ENCODE assay signal across 9 mouse cellular contexts in genomic region chr2:26638039-26638438, GRCm38 (mm10). TPM values are rescaled to one million over a fixed set of nuclear protein-coding genes. Genes with fewer than 3 reads are reported as not detected.
DNase-seq lines count a peak whose midpoint lies in the region; ATAC-seq lines count a peak whose summit lies in the region.
"Had no signal": no experiment of that assay in that cellular context is flagged by ENCODE, and none has a peak within 500 bp of the region (broad histone marks: within the 10 kb centered on the region; RNA-seq: fewer than 3 reads in every experiment).

No protein-coding gene starts in this region.

- no peak overlapping the region for H3K27ac ChIP-seq in kidney, embryonic 14.5 days (ENCODE audit: low read depth, low read length)
- no peak overlapping the region for H3K27ac ChIP-seq in embryonic facial prominence, embryonic 10.5 days (replicated peaks)
- no peak overlapping the region for H3K27ac ChIP-seq in hindbrain, embryonic 16.5 days (ENCODE audit: low read depth, low read length)
- no peak overlapping the region for H3K27ac ChIP-seq in midbrain, embryonic 15.5 days

- H3K4me3 ChIP-seq in kidney, embryonic 14.5 days (ENCODE audit: low read length): peak overlapping the region; percentile 98
- peak overlapping the region; percentile 74 for H3K4me3 ChIP-seq in embryonic facial prominence, embryonic 10.5 days
- H3K4me3 ChIP-seq in hindbrain, embryonic 16.5 days (ENCODE audit: low read length): no peak overlapping the region; the same call in 1 of the 2 replicates
- H3K4me3 ChIP-seq in midbrain, embryonic 15.5 days: peak overlapping the region; percentile 77; the same call in 1 of the 2 replicates

- peak overlapping the region; percentile 87; the same call in 1 of the 2 replicates for H3K9ac ChIP-seq in kidney, embryonic 14.5 days (ENCODE audit: low read depth, low read length)
- peak overlapping the region; percentile 17 for H3K9ac ChIP-seq in hindbrain, embryonic 16.5 days (ENCODE audit: low read depth, low read length)
- peak overlapping the region; percentile 22; the same call in 1 of the 2 replicates for H3K9ac ChIP-seq in midbrain, embryonic 15.5 days

- H3K27me3 ChIP-seq in kidney, embryonic 14.5 days (ENCODE audit: control insufficient read depth, insufficient read depth, low read length): no peaks in the 10 kb centered on the region
- H3K27me3 ChIP-seq in embryonic facial prominence, embryonic 10.5 days (replicated peaks; ENCODE audit: low read depth, poor library complexity, severe bottlenecking): no peaks in the 10 kb centered on the region
- no peaks in the 10 kb centered on the region for H3K27me3 ChIP-seq in hindbrain, embryonic 16.5 days (replicated peaks; ENCODE audit: control insufficient read depth, insufficient read depth, low read length)
- no peaks in the 10 kb centered on the region for H3K27me3 ChIP-seq in midbrain, embryonic 15.5 days (replicated peaks)

- H3K9me3 ChIP-seq in kidney, embryonic 14.5 days (ENCODE audit: control insufficient read depth, low read length): no peaks in the 10 kb centered on the region
- no peaks in the 10 kb centered on the region for H3K9me3 ChIP-seq in embryonic facial prominence, embryonic 10.5 days
- H3K9me3 ChIP-seq in hindbrain, embryonic 16.5 days (ENCODE audit: control insufficient read depth, low read length): no peaks in the 10 kb centered on the region
- H3K9me3 ChIP-seq in midbrain, embryonic 15.5 days: no peaks in the 10 kb centered on the region

- peak overlapping the region; percentile 77 for H3K4me2 ChIP-seq in kidney, embryonic 14.5 days (replicated peaks; ENCODE audit: low read depth, low read length)
- H3K4me2 ChIP-seq in hindbrain, embryonic 16.5 days (ENCODE audit: low read length): peak overlapping the region; percentile 69
- peak overlapping the region; percentile 72 for H3K4me2 ChIP-seq in midbrain, embryonic 15.5 days

- H3K36me3 ChIP-seq in kidney, embryonic 14.5 days (ENCODE audit: control insufficient read depth, insufficient read depth, low read length): peaks cover 50% of the 10 kb centered on the region
- H3K36me3 ChIP-seq in embryonic facial prominence, embryonic 10.5 days (replicated peaks): peaks cover 62% of the 10 kb centered on the region
- H3K36me3 ChIP-seq in hindbrain, embryonic 16.5 days (ENCODE audit: control insufficient read depth, insufficient read depth, low read length): peaks cover 25% of the 10 kb centered on the region
- peaks cover 31% of the 10 kb centered on the region for H3K36me3 ChIP-seq in midbrain, embryonic 15.5 days (replicated peaks)

- H3K4me1 ChIP-seq in kidney, embryonic 14.5 days (ENCODE audit: control insufficient read depth, insufficient read depth, low read length): peaks cover 16% of the 10 kb centered on the region
- H3K4me1 ChIP-seq in embryonic facial prominence, embryonic 10.5 days: peaks cover 43% of the 10 kb centered on the region
- peaks cover 23% of the 10 kb centered on the region for H3K4me1 ChIP-seq in hindbrain, embryonic 16.5 days (ENCODE audit: control insufficient read depth, insufficient read depth, low read depth, low read length)
- H3K4me1 ChIP-seq in midbrain, embryonic 15.5 days: peaks cover 55% of the 10 kb centered on the region

- WGBS in kidney, embryonic 14.5 days: 77% methylated on average over 5 of the region's 5 CpGs
- 84% methylated on average over 5 of the region's 5 CpGs for WGBS in embryonic facial prominence, embryonic 10.5 days
- 81% methylated on average over 5 of the region's 5 CpGs for WGBS in hindbrain, embryonic 16.5 days
- WGBS in midbrain, embryonic 15.5 days: 83% methylated on average over 5 of the region's 5 CpGs

- no peak for DNase-seq in kidney, adult 18-20 months
- DNase-seq in embryonic facial prominence, embryonic 10.5 days (ENCODE audit: low spot score): no peak
- no peak for DNase-seq in spleen, adult 18-20 months
- DNase-seq in right cerebral cortex, postnatal 25 days: no peak
- DNase-seq in layer of hippocampus, adult 9-11 months: no peak

- no peak for ATAC-seq in kidney, embryonic 14.5 days (ENCODE audit: low FRiP score, low TSS enrichment)
- ATAC-seq in hindbrain, embryonic 16.5 days: no peak
- no peak for ATAC-seq in midbrain, embryonic 15.5 days (replicated peaks)

RNA-seq across cellular contexts. Expression of gene Fam69b, which starts 9.8 kb away (rescaled TPM):
- 30.3 and 39.1 TPM in 2 replicates for polyA plus RNA-seq in kidney, embryonic 14.5 days (2014; fragmentation: Nextera tagmentation; extraction: Ambion mirVana)
- polyA plus RNA-seq in embryonic facial prominence, embryonic 10.5 days (2016; fragmentation: Nextera tagmentation; extraction: Ambion mirVana): 39.9 and 43.8 TPM in 2 replicates
- 153 and 156 TPM in 2 replicates for polyA plus RNA-seq in hindbrain, embryonic 16.5 days (2015; fragmentation: Nextera tagmentation; extraction: Ambion mirVana)
- polyA plus RNA-seq in midbrain, embryonic 15.5 days (2015; fragmentation: Nextera tagmentation; extraction: Ambion mirVana): 164 and 168 TPM in 2 replicates

RNA-seq across cellular contexts. Expression of gene Lcn4, which starts 33.0 kb away (rescaled TPM):
- not detected in 2 replicates for polyA plus RNA-seq in kidney, embryonic 14.5 days (2014; fragmentation: Nextera tagmentation; extraction: Ambion mirVana)
- polyA plus RNA-seq in embryonic facial prominence, embryonic 10.5 days (2016; fragmentation: Nextera tagmentation; extraction: Ambion mirVana): not detected in 2 replicates
- not detected in 2 replicates for polyA plus RNA-seq in hindbrain, embryonic 16.5 days (2015; fragmentation: Nextera tagmentation; extraction: Ambion mirVana)
- polyA plus RNA-seq in midbrain, embryonic 15.5 days (2015; fragmentation: Nextera tagmentation; extraction: Ambion mirVana): not detected in 2 replicates
- polyA plus RNA-seq: embryonic facial prominence, embryonic 11.5 days had no signal

RNA-seq across cellular contexts. Expression of gene Agpat2, which starts 33.8 kb away (rescaled TPM):
- 30.0 and 41.4 TPM in 2 replicates for polyA plus RNA-seq in kidney, embryonic 14.5 days (2014; fragmentation: Nextera tagmentation; extraction: Ambion mirVana)
- polyA plus RNA-seq in embryonic facial prominence, embryonic 10.5 days (2016; fragmentation: Nextera tagmentation; extraction: Ambion mirVana): 12.4 and 12.9 TPM in 2 replicates
- 6.2 and 7.2 TPM in 2 replicates for polyA plus RNA-seq in hindbrain, embryonic 16.5 days (2015; fragmentation: Nextera tagmentation; extraction: Ambion mirVana)
- polyA plus RNA-seq in midbrain, embryonic 15.5 days (2015; fragmentation: Nextera tagmentation; extraction: Ambion mirVana): 4.6 and 6.7 TPM in 2 replicates

RNA-seq across cellular contexts. Expression of gene Gm20532, which starts 51.6 kb away (rescaled TPM):
- polyA plus RNA-seq in kidney, embryonic 14.5 days (2014; fragmentation: Nextera tagmentation; extraction: Ambion mirVana): not detected in 2 replicates
- not detected in 2 replicates for polyA plus RNA-seq in embryonic facial prominence, embryonic 10.5 days (2016; fragmentation: Nextera tagmentation; extraction: Ambion mirVana)
- not detected in 2 replicates for polyA plus RNA-seq in hindbrain, embryonic 16.5 days (2015; fragmentation: Nextera tagmentation; extraction: Ambion mirVana)
- polyA plus RNA-seq in midbrain, embryonic 15.5 days (2015; fragmentation: Nextera tagmentation; extraction: Ambion mirVana): not detected in 2 replicates
- polyA plus RNA-seq: embryonic facial prominence, embryonic 11.5 days had no signal

RNA-seq across cellular contexts. Expression of gene Egfl7, which starts 58.2 kb away (rescaled TPM):
- 172 and 194 TPM in 2 replicates for polyA plus RNA-seq in kidney, embryonic 14.5 days (2014; fragmentation: Nextera tagmentation; extraction: Ambion mirVana)
- polyA plus RNA-seq in embryonic facial prominence, embryonic 10.5 days (2016; fragmentation: Nextera tagmentation; extraction: Ambion mirVana): 93.2 and 96.6 TPM in 2 replicates
- polyA plus RNA-seq in hindbrain, embryonic 16.5 days (2015; fragmentation: Nextera tagmentation; extraction: Ambion mirVana): 75.4 and 76.2 TPM in 2 replicates
- polyA plus RNA-seq in midbrain, embryonic 15.5 days (2015; fragmentation: Nextera tagmentation; extraction: Ambion mirVana): 71.8 and 75.7 TPM in 2 replicates

Comparison
In these comparisons a context has a peak if more than half of its experiments do, and no peak if none do; other contexts are left out.
1. H3K9ac ChIP-seq: peak in every context shown above with its lines; median percentile 87 in kidney, embryonic 14.5 days; 22 in midbrain, embryonic 15.5 days; 17 in hindbrain, embryonic 16.5 days.